Mouse (Mus musculus): Measurements from ENCODE around the gene Bmyc.
"Not testable (repeated sequence)": the region's sequence is repeated elsewhere in the genome, so short reads cannot be mapped to it uniquely, and the experiment has no call there.

Bmyc gene

GRCm38 (mm10) chr2:25733199-25733930, 26.8 kb downstream of the Bmyc start:
- no peak for DNase-seq (ENCODE audit: low spot score)

DNA sequence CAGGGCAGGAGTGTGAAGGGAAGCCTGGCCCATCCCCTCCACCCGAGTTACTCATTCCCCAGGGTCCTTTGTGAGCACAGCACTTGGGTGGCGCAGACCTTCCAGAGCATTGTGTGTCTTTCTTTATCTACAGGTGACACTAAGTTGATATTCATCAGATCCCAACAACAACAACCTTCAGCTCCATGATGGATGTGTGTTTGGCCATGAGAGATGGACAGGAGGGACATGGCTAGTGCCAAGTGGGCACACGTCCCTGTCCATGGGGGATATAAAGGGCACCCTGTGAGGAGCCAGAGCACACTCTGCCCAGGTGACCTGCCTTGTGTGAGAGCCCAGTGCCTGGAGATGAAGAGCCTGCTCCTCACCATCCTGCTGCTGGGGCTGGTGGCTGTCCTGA, 30.2 kb downstream of the Bmyc start, which contains the start of gene Obp2b:
Gene Obp2b (plus strand): TSS at position 301 of the 400 bp plus-strand sequence.
- DNase-seq (ENCODE audit: low spot score), result not testable (repeated sequence)

DNA sequence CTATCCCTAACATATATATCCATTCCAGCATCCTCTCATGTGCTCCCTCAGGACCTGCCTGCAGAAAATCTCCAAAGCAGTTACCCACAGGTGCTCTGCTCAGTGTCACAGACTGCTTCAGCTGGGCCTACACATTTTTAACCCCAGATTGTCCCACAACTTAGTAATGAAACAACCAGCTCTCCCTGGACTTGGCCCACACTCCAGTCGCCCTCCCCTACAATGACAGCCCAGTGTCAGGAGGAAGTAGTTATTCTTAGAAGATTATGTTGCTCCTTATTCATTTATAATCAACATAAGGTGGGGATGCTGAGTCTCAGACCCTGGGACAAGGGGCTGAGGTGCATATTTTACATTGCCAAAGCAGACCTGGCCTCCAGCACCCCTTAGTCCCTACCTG, 35.1 kb downstream of the Bmyc start:
- no peak for DNase-seq (ENCODE audit: low spot score)

DNA sequence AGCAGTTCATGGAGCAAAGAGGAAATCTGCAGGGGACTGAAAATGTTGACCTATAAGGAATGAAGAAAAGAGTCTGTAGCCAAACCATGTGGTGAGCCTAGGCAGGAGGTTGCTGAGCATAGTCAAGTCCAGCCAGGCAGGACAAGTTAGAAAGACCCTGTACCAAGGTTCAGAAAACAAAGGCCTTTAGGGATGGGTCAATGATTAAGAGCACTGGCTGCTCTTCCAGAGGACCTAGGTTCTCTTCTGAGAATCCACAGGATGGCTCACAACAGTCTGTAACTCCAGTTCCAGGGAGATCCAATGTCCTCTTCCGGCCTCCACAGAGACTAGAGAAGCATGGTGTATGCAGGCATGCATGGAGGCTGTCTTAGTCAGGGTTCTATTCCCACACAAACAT, 47.7 kb downstream of the Bmyc start:
- DNase-seq (ENCODE audit: low spot score), result peak; percentile 14

Data from testis, postnatal 10 days (tissue).